24 mouse cellular contexts compared by ENCODE assay signal in the genomic region with DNA sequence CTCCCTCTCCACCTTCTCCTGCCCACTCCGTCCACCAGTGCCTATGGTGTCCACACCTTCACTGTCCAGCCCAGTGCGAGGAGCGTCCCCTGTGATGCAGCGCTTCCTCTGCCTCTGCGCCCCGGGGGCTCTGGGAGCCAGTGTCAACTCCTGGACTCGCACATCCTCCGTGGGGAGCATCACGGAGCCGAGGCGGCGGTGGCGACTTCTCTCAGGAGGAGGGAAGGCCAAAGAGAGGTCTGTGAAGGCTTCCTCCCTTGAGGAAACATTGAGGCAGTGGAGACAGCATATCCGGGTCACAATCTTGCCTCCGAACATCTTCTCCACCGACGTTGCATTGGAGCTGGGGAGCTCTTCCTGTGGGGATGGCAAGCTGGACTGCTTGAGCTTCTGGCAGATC. TPM values are rescaled to one million over a fixed set of nuclear protein-coding genes. Genes with fewer than 3 reads are reported as not detected.
DNase-seq lines count a peak whose midpoint lies in the region; ATAC-seq and TF ChIP-seq lines count a peak whose summit lies in the region.
"Had no signal": no experiment of that assay in that cellular context is flagged by ENCODE, and none has a peak within 500 bp of the region (broad histone marks: within the 10 kb centered on the region; RNA-seq: fewer than 3 reads in every experiment).

No protein-coding gene starts in this region.

- H3K9ac ChIP-seq in midbrain, embryonic 11.5 days (ENCODE audit: low read length) = no peak overlapping the region
- no peak overlapping the region for H3K9ac ChIP-seq in midbrain, postnatal 0 days (replicated peaks; ENCODE audit: low read length, poor library complexity, severe bottlenecking)
- H3K9ac ChIP-seq: embryonic facial prominence, embryonic 12.5 days; forebrain, embryonic 13.5 days; forebrain, embryonic 15.5 days had no signal

- no peak overlapping the region for H3K27ac ChIP-seq in midbrain, embryonic 11.5 days (ENCODE audit: low read depth, low read length)
- H3K27ac ChIP-seq in midbrain, postnatal 0 days (ENCODE audit: low read depth, low read length) = no peak overlapping the region
- H3K27ac ChIP-seq: embryonic facial prominence, embryonic 10.5 days; embryonic facial prominence, embryonic 12.5 days; forebrain, embryonic 13.5 days; forebrain, embryonic 15.5 days had no signal

- H3K27me3 ChIP-seq in midbrain, embryonic 11.5 days (ENCODE audit: control insufficient read depth, insufficient read depth, low read length) = no peaks in the 10 kb centered on the region
- H3K27me3 ChIP-seq in midbrain, postnatal 0 days (ENCODE audit: insufficient read depth, low read length) = no peaks in the 10 kb centered on the region
- H3K27me3 ChIP-seq: CH12.LX; embryonic facial prominence, embryonic 12.5 days; forebrain, embryonic 13.5 days; forebrain, embryonic 15.5 days; Patski had no signal

- no peaks in the 10 kb centered on the region for H3K4me1 ChIP-seq in midbrain, embryonic 11.5 days (ENCODE audit: control insufficient read depth, insufficient read depth, low read length)
- H3K4me1 ChIP-seq in midbrain, postnatal 0 days (ENCODE audit: insufficient read depth, low read length) = no peaks in the 10 kb centered on the region
- H3K4me1 ChIP-seq: embryonic facial prominence, embryonic 10.5 days; embryonic facial prominence, embryonic 12.5 days; forebrain, embryonic 13.5 days; forebrain, embryonic 15.5 days had no signal

- no peak overlapping the region for H3K4me3 ChIP-seq in midbrain, embryonic 11.5 days (ENCODE audit: low read depth, low read length)
- no peak overlapping the region for H3K4me3 ChIP-seq in midbrain, postnatal 0 days (ENCODE audit: low read depth, low read length)
- H3K4me3 ChIP-seq: embryonic facial prominence, embryonic 10.5 days; embryonic facial prominence, embryonic 12.5 days; forebrain, embryonic 13.5 days; forebrain, embryonic 15.5 days had no signal

- no peak for TF ChIP-seq CTCF in midbrain, postnatal 0 days (IDR thresholded peaks at IDR 0.05)

- peak; percentile 1 for DNase-seq in cerebellum, adult 9-11 months
- DNase-seq in cerebellum, postnatal 36 days = no peak
- DNase-seq in midbrain, embryonic 11.5 days (ENCODE audit: low spot score, missing footprints) = peak; percentile 17
- no peak for DNase-seq in midbrain, postnatal 0 days (ENCODE audit: low spot score)
- DNase-seq in right cerebral cortex, postnatal 14 days = peak; percentile 2
- no peak for DNase-seq in right cerebral cortex, postnatal 36 days (ENCODE audit: low spot score in 2 of 2)
- DNase-seq in thymus, postnatal 4 days = peak; percentile 5
- DNase-seq in thymus, postnatal 0 days (ENCODE audit: low spot score) = no peak
- DNase-seq: adrenal gland, adult 8-10 months; adrenal gland, postnatal 14 days; adrenal gland, postnatal 36 days; B cell, adult 2 months; cerebellum, adult 11-12 months; cerebellum, adult 9-10 months; cerebellum, postnatal 14 days had no signal

- no peaks in the 10 kb centered on the region for H3K9me3 ChIP-seq in midbrain, embryonic 11.5 days (ENCODE audit: control insufficient read depth, low read length)
- no peaks in the 10 kb centered on the region for H3K9me3 ChIP-seq in midbrain, postnatal 0 days (ENCODE audit: low read length)
- H3K9me3 ChIP-seq: embryonic facial prominence, embryonic 10.5 days; embryonic facial prominence, embryonic 12.5 days; forebrain, embryonic 13.5 days; forebrain, embryonic 15.5 days; G1E had no signal

- 87% methylated on average over 17 of the region's 17 CpGs for WGBS in midbrain, embryonic 11.5 days
- 89% methylated on average over 17 of the region's 17 CpGs for WGBS in midbrain, postnatal 0 days

- no peak for ATAC-seq in midbrain, embryonic 11.5 days (ENCODE audit: low FRiP score)
- no peak for ATAC-seq in midbrain, postnatal 0 days (ENCODE audit: low FRiP score)
- ATAC-seq: activated CD4-positive, CD25-positive, alpha-beta regulatory T cell, adult 4 months; CD4-positive, CD25-positive, alpha-beta regulatory T cell, adult 4 months; forebrain, embryonic 13.5 days; forebrain, embryonic 15.5 days; Patski had no signal

- no peak overlapping the region for H3K4me2 ChIP-seq in midbrain, embryonic 11.5 days
- H3K4me2 ChIP-seq in midbrain, postnatal 0 days (ENCODE audit: low read depth, low read length, poor library complexity, severe bottlenecking) = no peak overlapping the region
- H3K4me2 ChIP-seq: embryonic facial prominence, embryonic 12.5 days; forebrain, embryonic 13.5 days; forebrain, embryonic 15.5 days had no signal

- peaks cover 4% of the 10 kb centered on the region for H3K36me3 ChIP-seq in midbrain, embryonic 11.5 days (ENCODE audit: control insufficient read depth, insufficient read depth, low read length)
- H3K36me3 ChIP-seq in midbrain, postnatal 0 days (ENCODE audit: insufficient read depth, low read length) = peaks cover 62% of the 10 kb centered on the region

RNA-seq across cellular contexts. Expression of gene Usp35, which starts 19.6 kb away (rescaled TPM):
- 2.5 and 2.9 TPM in 2 replicates for polyA plus RNA-seq in midbrain, embryonic 11.5 days (2014; fragmentation: Nextera tagmentation; extraction: Ambion mirVana)
- 13.4 and 14.3 TPM in 2 replicates for total RNA-seq in midbrain, postnatal 0 days (2014; rRNA removed)
- 2.7 and 2.9 TPM in 2 replicates for polyA plus RNA-seq in midbrain, postnatal 0 days (2015; fragmentation: Nextera tagmentation; extraction: Ambion mirVana)
- polyA plus RNA-seq in thymus, postnatal 0 days (2015; fragmentation: Nextera tagmentation; extraction: Ambion mirVana) = 3.1 and 4.2 TPM in 2 replicates

RNA-seq across cellular contexts. Expression of gene Kctd21, which starts 19.9 kb away (rescaled TPM):
- 4.6 and 5.8 TPM in 2 replicates for polyA plus RNA-seq in midbrain, embryonic 11.5 days (2014; fragmentation: Nextera tagmentation; extraction: Ambion mirVana)
- total RNA-seq in midbrain, postnatal 0 days (2014; rRNA removed) = 4.0 and 6.1 TPM in 2 replicates
- 3.1 TPM in 2 replicates for polyA plus RNA-seq in midbrain, postnatal 0 days (2015; fragmentation: Nextera tagmentation; extraction: Ambion mirVana)
- polyA plus RNA-seq in thymus, postnatal 0 days (2015; fragmentation: Nextera tagmentation; extraction: Ambion mirVana) = 1.4 and 1.6 TPM in 2 replicates

RNA-seq across cellular contexts. Expression of gene Alg8, which starts 59.2 kb away (rescaled TPM):
- 37.1 and 38.1 TPM in 2 replicates for polyA plus RNA-seq in midbrain, embryonic 11.5 days (2014; fragmentation: Nextera tagmentation; extraction: Ambion mirVana)
- 6.4 and 7.3 TPM in 2 replicates for total RNA-seq in midbrain, postnatal 0 days (2014; rRNA removed)
- 9.0 and 9.1 TPM in 2 replicates for polyA plus RNA-seq in midbrain, postnatal 0 days (2015; fragmentation: Nextera tagmentation; extraction: Ambion mirVana)
- polyA plus RNA-seq in thymus, postnatal 0 days (2015; fragmentation: Nextera tagmentation; extraction: Ambion mirVana) = 31.7 and 35.8 TPM in 2 replicates

Comparison
In these comparisons a context has a peak if more than half of its experiments do, and no peak if none do; other contexts are left out.
1. DNase-seq: peak in cerebellum, adult 9-11 months (single experiment), midbrain, embryonic 11.5 days (single experiment), right cerebral cortex, postnatal 14 days (single experiment) and thymus, postnatal 4 days (single experiment); none in cerebellum, postnatal 36 days (0 of 2), midbrain, postnatal 0 days (single experiment), right cerebral cortex, postnatal 36 days (0 of 2) and thymus, postnatal 0 days (single experiment).